Mouse (Mus musculus): ENCODE results near the gene Atp1b3.
A peak's percentile ranks its signal among the peaks of the same experiment; 100 is the strongest.
"Not testable (repeated sequence)": the region's sequence is repeated elsewhere in the genome, so short reads cannot be mapped to it uniquely, and the experiment has no call there.

The Atp1b3 gene

GRCm38 (mm10) chr9:96363581-96364140 is 581 bp downstream of the Atp1b3 start:
- DNase-seq (ENCODE audit: low read depth): peak; percentile 63

- no peak for DNase-seq (ENCODE audit: low read depth)
Measured at GRCm38 (mm10) chr9:96360056-96360455, 4.2 kb downstream of the Atp1b3 start.

GRCm38 (mm10) chr9:96353799-96354198 is 10.4 kb downstream of the Atp1b3 start:
- DNase-seq (ENCODE audit: low read depth): peak; percentile 57

- DNase-seq (ENCODE audit: low read depth): peak; percentile 69
Measured at GRCm38 (mm10) chr9:96353121-96353769, 11.0 kb downstream of the Atp1b3 start.

GRCm38 (mm10) chr9:96351771-96352170 is 12.5 kb downstream of the Atp1b3 start:
- DNase-seq (ENCODE audit: low read depth): not testable (repeated sequence)

- DNase-seq (ENCODE audit: low read depth): peak; percentile 89
Measured at GRCm38 (mm10) chr9:96350476-96350875, 13.8 kb downstream of the Atp1b3 start.

- DNase-seq (ENCODE audit: low read depth): peak; percentile 81
Measured at GRCm38 (mm10) chr9:96350010-96350409, 14.2 kb downstream of the Atp1b3 start.

- no peak for DNase-seq (ENCODE audit: low read depth)
Measured at GRCm38 (mm10) chr9:96348885-96349284, 15.4 kb downstream of the Atp1b3 start.

- DNase-seq (ENCODE audit: low read depth): no peak
Measured at GRCm38 (mm10) chr9:96345750-96346149, 18.5 kb downstream of the Atp1b3 start.

GRCm38 (mm10) chr9:96331146-96331545 is 33.1 kb downstream of the Atp1b3 start:
- DNase-seq (ENCODE audit: low read depth): no peak

- DNase-seq (ENCODE audit: low read depth): no peak
Measured at GRCm38 (mm10) chr9:96328226-96328625, 36.0 kb downstream of the Atp1b3 start.

- DNase-seq (ENCODE audit: low read depth): peak; percentile 6
Measured at GRCm38 (mm10) chr9:96326496-96326923, 37.7 kb downstream of the Atp1b3 start.

GRCm38 (mm10) chr9:96324502-96324901 is 39.7 kb downstream of the Atp1b3 start:
- no peak for DNase-seq (ENCODE audit: low read depth)

- DNase-seq (ENCODE audit: low read depth): no peak
Measured at GRCm38 (mm10) chr9:96322411-96323152, 41.7 kb downstream of the Atp1b3 start.

- DNase-seq (ENCODE audit: low read depth): no peak
Measured at GRCm38 (mm10) chr9:96320551-96320980, 43.7 kb downstream of the Atp1b3 start.

GRCm38 (mm10) chr9:96319333-96319732 is 44.9 kb downstream of the Atp1b3 start:
- DNase-seq (ENCODE audit: low read depth): no peak

- DNase-seq (ENCODE audit: low read depth): no peak
Measured at GRCm38 (mm10) chr9:96312074-96312473, 52.2 kb downstream of the Atp1b3 start.

- DNase-seq (ENCODE audit: low read depth): no peak
Measured at GRCm38 (mm10) chr9:96308816-96309215, 55.4 kb downstream of the Atp1b3 start.

- DNase-seq (ENCODE audit: low read depth): no peak
Measured at GRCm38 (mm10) chr9:96299324-96300008, 64.8 kb downstream of the Atp1b3 start.

- DNase-seq (ENCODE audit: low read depth): no peak
Measured at GRCm38 (mm10) chr9:96292144-96292543, 72.1 kb downstream of the Atp1b3 start.

- DNase-seq (ENCODE audit: low read depth): peak; percentile 69
Measured at GRCm38 (mm10) chr9:96284916-96285315, 79.3 kb downstream of the Atp1b3 start.

Data from naive thymus-derived CD4-positive, alpha-beta T cell, adult 2 months (primary cell).